Mouse (Mus musculus) neural tube, embryonic 10.5 days (tissue): ENCODE results near the gene Grik4.
"Not testable (repeated sequence)": the region's sequence is repeated elsewhere in the genome, so short reads cannot be mapped to it uniquely, and the experiment has no call there.

Experiments used
- DNase-seq: peaks from one replicate; pipeline ENCODE4 v3.0.0-alpha.2; 2017; ENCODE audit warnings: low spot score; ENCODE audit errors: extremely low spot score

Gene Grik4

GRCm38 (mm10) chr9:42943781-42944535 lies at the start of gene Grik4:
Gene Grik4, minus strand, starts transcription at chr9:42944493.
- peak; percentile 68 for DNase-seq

GRCm38 (mm10) chr9:42993659-42994058 lies 49.4 kb upstream of the Grik4 start:
- no peak for DNase-seq

GRCm38 (mm10) chr9:42987988-42988387 lies 43.7 kb upstream of the Grik4 start:
- no peak for DNase-seq

- DNase-seq = no peak
Observed at GRCm38 (mm10) chr9:42968894-42969521, 24.7 kb upstream of the Grik4 start.

- no peak for DNase-seq
Observed at GRCm38 (mm10) chr9:42967731-42968130, 23.4 kb upstream of the Grik4 start.

GRCm38 (mm10) chr9:42964809-42965208 lies 20.5 kb upstream of the Grik4 start:
- DNase-seq = not testable (repeated sequence)

GRCm38 (mm10) chr9:42964366-42964765 lies 20.1 kb upstream of the Grik4 start:
- DNase-seq = no peak

GRCm38 (mm10) chr9:42962506-42962905 lies 18.2 kb upstream of the Grik4 start:
- no peak for DNase-seq

- no peak for DNase-seq
Observed at GRCm38 (mm10) chr9:42958401-42958800, 14.1 kb upstream of the Grik4 start.

GRCm38 (mm10) chr9:42948381-42948780 lies 4.1 kb upstream of the Grik4 start:
- no peak for DNase-seq

- no peak for DNase-seq
Observed at GRCm38 (mm10) chr9:42945174-42945573, 881 bp upstream of the Grik4 start.

GRCm38 (mm10) chr9:42944536-42945006 lies 278 bp upstream of the Grik4 start:
- DNase-seq = peak; percentile 95

- peak; percentile 41 for DNase-seq
Observed at GRCm38 (mm10) chr9:42943057-42943529, 1.2 kb downstream of the Grik4 start.

- no peak for DNase-seq
Observed at GRCm38 (mm10) chr9:42942148-42942547, 2.1 kb downstream of the Grik4 start.

GRCm38 (mm10) chr9:42932146-42932545 lies 12.1 kb downstream of the Grik4 start:
- no peak for DNase-seq

GRCm38 (mm10) chr9:42927498-42927897 lies 16.8 kb downstream of the Grik4 start:
- DNase-seq = peak; percentile 42

GRCm38 (mm10) chr9:42926564-42926963 lies 17.7 kb downstream of the Grik4 start:
- DNase-seq = no peak

- no peak for DNase-seq
Observed at GRCm38 (mm10) chr9:42921830-42922229, 22.5 kb downstream of the Grik4 start.

GRCm38 (mm10) chr9:42920190-42920589 lies 24.1 kb downstream of the Grik4 start:
- DNase-seq = no peak

- no peak for DNase-seq
Observed at GRCm38 (mm10) chr9:42917911-42918310, 26.4 kb downstream of the Grik4 start.

GRCm38 (mm10) chr9:42913201-42913600 lies 31.1 kb downstream of the Grik4 start:
- DNase-seq = no peak

GRCm38 (mm10) chr9:42908657-42909313 lies 35.5 kb downstream of the Grik4 start:
- no peak for DNase-seq
